Mouse (Mus musculus) heart, adult 11 months (tissue): ENCODE measurements at regions not wholly inside any gene's neighbourhood (a gene's known extent, or its start where the extent isn't known, plus 50 kb on each side); places are given as distances from the start of the nearest gene placed in this dataset.

Experiments
- DNase-seq: peaks from one replicate; pipeline ENCODE4 v3.0.0; 2022

DNA sequence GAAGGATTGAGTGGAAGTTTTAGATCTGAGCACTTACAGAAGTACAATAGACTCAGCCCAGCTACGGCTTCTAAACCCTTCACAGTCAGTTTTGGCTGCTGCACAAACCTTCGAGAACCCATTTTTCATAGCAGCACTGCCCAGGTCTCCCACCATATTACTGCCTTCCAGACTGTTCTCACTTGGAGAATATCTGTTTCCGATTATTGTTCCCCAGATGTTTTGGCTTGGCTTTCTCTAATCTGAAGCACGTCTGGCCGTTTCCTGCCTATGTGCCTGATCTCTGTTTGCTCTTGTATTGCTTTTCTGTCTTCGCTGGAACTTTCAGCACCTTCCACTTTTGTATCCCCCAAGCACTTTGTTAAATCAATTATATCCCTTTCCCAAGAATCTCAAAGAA lies 368.0 kb downstream of the Mllt3 start:
- DNase-seq, result no peak

GRCm38 (mm10) chr4:87662876-87663275 lies 370.3 kb downstream of the Mllt3 start:
- no peak for DNase-seq

GRCm38 (mm10) chr4:87658316-87658715 lies 374.8 kb downstream of the Mllt3 start:
- no peak for DNase-seq

- DNase-seq, result no peak
These were observed 375.3 kb downstream of the Mllt3 start for GRCm38 (mm10) chr4:87657855-87658254.

DNA sequence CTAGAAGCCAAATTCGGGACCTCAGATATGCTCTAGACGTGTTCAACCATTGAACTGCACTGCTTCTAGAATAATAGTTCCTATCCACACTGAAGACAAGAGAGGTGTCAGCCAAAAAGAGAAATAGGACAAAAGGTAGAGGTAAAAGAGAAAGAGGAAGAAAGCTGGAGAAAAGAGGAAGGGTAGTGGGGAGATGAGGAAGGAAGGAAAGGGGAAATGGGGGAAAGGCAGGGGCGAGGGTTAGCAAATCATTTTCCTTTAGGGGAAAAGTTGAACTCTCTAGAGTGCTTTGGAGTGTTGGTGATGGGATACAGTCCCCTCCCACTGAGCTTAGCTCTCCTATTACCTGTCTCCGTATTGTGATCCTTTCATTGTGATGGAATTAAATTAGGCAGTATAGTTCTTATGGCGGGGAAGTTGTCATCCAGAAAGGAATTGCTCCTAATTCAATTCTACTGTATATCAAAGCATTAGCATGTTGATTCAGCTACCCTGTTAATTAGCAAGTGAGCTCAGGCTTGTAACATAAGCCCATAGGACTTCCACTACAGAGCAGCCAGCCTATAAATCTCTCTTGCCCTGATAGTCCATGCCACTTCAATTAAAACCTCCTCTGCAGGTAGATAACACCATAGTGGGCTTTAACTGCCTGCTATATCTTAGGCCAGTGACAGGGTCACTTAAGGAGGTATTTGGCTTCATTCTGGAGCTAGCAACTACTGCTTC lies 379.6 kb downstream of the Mllt3 start:
- DNase-seq, result no peak

- no peak for DNase-seq
These were observed 380.7 kb downstream of the Mllt3 start for GRCm38 (mm10) chr4:87652314-87652934.

- DNase-seq, result no peak
These were observed 381.9 kb downstream of the Mllt3 start for GRCm38 (mm10) chr4:87651275-87651674.

DNA sequence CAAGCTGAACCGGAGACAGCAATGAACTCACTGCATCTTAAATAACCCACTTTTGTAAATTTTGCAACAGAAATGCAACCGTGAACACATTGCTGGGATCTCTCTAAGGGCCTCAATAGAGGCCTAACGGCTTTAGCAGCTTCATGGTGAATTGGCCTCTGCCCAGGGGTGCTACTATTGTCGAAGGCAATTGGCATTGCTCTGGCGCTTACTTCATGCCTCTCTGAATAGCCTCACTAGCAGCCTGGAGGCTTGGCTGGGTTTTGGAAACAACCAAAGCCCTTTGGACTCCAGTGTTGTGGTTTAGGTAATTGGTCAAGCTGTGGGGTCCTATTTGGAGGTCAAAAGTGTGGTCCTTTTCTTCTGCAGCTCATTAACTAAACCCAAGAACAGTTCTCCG lies 382.3 kb downstream of the Mllt3 start:
- DNase-seq, result no peak

DNA sequence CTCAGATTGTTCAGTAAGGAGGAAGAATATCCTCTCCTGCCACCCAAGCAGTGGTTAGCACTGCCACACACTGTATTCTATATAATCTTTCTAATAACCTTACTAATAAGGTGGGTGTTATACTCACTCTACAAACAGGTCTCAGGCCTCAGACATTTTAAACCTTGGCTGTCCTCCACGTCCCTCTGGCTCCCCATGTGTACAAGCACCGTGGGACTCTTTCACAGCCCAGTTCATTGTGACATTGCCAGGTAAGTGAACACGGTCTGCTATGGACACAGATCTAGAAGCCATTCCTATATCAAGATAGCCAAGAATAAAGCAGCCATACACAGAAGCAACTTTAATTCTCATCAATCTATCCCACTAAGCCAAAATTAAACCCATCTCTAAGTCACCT lies 382.8 kb downstream of the Mllt3 start:
- DNase-seq, result no peak

- no peak for DNase-seq
These were observed 384.2 kb downstream of the Mllt3 start for GRCm38 (mm10) chr4:87648919-87649318.

- DNase-seq, result no peak
These were observed 384.9 kb downstream of the Mllt3 start for GRCm38 (mm10) chr4:87647932-87648911.

DNA sequence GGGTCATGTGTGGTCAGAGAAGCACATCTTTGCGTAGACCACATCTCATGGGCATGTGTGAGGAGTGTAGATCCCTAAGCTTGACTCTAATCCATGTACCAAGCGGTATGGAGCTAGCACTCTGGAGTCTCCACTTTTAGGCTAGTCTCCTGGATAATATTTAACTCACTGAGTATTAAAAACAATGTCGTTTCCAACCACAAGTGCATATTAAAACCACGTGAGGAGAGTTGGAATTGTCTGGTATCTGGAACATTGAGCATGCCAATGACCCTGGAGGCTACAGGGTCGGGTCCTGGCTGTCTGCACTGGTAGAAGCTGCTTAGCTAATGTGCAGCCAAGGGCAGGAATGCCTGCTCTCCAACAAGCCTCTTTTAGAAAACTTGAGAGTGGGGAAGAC lies 391.2 kb downstream of the Mllt3 start:
- DNase-seq, result no peak

DNA sequence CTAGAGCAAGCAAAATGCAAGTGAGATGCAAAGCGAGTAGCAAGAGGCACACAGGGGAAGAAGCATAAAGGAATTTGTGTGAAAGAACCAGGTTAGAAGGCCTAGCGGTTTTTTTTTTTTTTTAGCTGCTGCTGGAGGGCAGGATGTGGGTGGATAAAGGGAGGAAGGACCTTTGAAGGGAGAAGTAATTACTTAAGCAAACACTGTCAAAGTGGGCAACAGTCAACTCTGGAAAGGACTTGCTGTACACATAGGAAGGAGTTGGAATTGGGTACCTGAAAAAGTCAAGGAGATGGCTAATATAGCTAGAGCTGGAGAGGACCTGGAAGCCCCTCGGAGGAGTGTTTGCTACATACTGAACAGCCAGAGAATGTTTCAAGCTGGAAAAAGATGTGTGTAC lies 391.6 kb downstream of the Mllt3 start:
- DNase-seq, result no peak

DNA sequence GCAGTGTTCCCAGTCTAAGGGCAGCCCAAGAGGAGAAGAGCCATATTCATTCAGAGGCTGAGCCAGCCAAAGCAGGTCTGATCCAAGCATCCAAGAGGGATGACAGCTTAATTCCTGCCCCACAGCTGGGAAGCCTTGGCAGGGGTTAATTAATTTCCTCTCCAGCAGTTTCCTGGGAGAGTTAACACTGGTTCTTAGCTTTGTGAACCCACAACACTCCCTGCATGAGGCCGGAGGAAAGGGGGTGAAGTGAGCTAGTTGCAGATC lies 394.9 kb downstream of the Mllt3 start:
- no peak for DNase-seq

DNA sequence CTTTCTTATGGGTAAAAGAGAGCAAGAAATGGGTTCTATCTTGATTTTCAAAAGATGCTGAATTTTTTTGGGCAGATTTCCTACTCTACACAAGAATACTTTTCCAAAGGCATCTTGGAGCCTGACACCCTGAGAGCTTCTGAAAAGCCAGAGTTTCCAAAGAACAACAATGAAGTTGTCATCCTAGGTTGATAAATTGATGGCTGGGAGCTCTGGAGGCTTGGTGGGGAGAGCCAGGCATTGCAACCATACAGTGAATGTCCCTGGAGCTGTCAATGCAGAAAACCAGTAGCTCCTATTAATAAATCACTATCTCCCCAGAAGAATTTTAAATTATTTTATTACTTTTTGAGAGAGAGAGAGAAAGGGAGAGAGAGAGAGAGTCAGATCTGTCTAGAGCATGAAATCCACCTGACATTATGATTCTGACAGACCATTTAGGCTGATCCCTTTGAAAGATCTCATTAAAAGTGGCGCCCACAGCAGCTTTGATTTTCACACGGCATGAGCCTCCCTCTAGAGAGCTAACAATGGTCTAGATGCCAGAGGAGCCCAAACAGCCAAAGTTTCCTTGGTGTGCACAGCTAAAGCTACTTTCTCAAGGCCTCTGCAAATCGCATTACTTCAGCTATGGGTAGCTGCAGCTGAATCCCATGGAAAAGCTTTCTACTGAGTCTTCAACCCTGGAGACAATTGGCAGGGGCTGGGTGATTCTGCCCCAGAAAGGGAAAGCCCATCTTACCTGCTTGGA lies 395.4 kb downstream of the Mllt3 start:
- DNase-seq, result no peak

DNA sequence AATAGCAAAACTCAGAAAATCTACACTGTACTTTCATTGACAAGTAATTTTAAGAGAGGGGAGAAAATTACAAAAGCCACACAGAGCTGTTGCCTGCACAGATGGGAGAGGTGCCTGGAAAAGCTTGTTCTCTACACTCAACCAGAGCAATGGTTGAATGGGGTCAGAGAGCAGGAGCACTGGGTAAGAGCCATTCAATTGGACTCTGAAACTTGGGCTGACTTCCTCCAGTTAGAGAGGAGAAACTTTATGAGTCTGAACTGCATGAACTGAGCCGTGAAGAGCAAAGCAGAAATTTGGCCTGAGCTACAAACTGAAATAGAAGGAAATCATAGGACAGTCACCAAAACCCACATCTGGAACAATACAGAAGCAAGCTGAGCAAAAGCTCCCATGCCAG lies 380.8 kb upstream of the Slc24a2 start:
- no peak for DNase-seq

DNA sequence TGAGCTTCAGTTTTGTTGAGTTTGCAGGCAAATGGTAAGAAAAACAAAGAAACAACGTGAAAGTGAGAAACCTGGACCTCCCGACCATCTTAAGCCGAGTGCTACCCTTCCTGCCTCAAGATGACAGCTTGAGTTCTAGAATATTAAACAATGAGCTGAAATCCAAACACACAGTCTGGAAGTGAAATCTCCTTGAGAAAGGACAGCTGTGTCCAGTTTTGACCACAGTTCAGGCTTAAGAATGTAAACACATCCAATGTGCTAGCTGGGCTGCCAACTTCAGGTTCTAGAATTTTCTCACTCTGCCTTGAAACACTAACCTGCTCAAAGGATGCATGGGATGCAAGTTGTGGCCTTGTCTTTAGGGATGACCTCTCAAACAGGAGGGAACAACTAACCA lies 363.4 kb upstream of the Slc24a2 start:
- DNase-seq, result no peak

GRCm38 (mm10) chr4:87590797-87591196 lies 360.5 kb upstream of the Slc24a2 start:
- no peak for DNase-seq

- no peak for DNase-seq
These were observed 347.9 kb upstream of the Slc24a2 start for GRCm38 (mm10) chr4:87578164-87578563.

DNA sequence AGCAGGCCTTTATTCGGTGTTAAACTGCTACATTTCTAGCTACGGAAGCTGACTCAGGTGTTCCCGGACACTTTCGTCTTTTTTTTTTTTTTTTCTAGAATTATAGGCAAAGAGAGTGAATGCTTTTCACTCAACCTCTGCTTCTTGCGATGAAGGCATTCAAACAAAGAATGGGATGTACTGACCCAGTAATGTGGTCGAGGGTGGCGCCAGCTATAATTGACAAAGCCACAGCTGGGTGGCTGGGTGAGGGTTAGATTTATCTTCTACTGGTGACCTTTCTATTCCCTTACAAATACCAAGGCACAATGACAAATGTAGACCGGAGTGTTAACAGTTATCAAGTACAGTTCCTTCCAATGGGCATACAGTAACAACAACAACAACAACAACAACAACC lies 340.7 kb upstream of the Slc24a2 start:
- DNase-seq, result no peak

DNA sequence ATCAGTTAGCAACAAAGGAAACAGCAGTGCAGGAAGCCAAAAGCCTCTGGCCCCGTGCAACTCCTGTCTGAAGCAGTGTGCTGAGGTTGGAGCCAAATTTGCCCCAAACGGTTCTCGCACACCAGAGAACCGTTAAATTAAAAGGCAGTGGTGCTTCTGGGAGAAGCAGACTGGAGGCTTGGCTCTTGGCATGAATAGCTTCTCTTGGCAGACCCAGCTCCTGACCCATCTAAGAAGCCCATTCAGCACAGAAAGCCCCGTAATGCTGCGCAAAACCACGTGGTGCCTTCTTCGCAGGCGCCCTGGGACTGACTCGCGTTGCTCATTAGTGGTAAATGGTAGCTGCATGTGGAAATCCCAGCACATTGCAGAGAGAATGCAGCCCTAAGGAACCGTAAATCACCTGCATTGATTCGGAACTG lies 340.2 kb upstream of the Slc24a2 start:
- peak; percentile 90 for DNase-seq

DNA sequence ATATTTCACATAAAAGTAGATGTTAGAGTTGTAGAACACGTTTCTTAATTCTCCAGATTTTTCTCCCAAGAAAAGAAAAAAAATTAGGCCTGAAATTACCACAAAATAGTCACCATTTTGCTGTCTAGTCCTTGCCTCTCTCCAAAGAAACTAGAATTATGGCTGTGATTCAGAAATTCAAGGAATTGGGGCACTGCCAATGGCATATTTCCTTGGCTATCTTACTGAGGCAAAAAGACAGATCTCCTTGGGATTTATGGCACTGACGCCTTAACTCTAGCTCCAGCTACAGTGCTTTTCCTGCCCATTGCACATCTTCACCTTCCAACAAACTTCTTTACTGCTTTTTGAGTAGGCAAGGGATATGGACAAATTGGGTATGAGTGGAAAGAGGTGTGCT lies 336.3 kb upstream of the Slc24a2 start:
- DNase-seq, result no peak

GRCm38 (mm10) chr4:87554912-87555311 lies 324.6 kb upstream of the Slc24a2 start:
- DNase-seq, result no peak
